Mouse (Mus musculus): ENCODE data around the gene Rab40c. TPM values are rescaled to one million over a fixed set of nuclear protein-coding genes. Genes with fewer than 3 reads are reported as not detected.

Rab40c gene
- polyA plus RNA-seq, 1 experiment from 2014 or later = 52.2 TPM

- peaks cover 19% of the 10 kb centered on the region for H3K36me3 ChIP-seq (ENCODE audit: control insufficient read depth, insufficient read depth, low read length)
- H3K4me3 ChIP-seq (ENCODE audit: low read depth, low read length) = no peak overlapping the region
- H3K4me1 ChIP-seq (ENCODE audit: control insufficient read depth, insufficient read depth, low read length) = peaks cover 17% of the 10 kb centered on the region
- no peak for ATAC-seq
- peak overlapping the region; percentile 58 for H3K27ac ChIP-seq (ENCODE audit: low read length)
- peak overlapping the region; percentile 42; the same call in 1 of the 2 replicates for H3K9ac ChIP-seq (ENCODE audit: low read depth, low read length)
- WGBS = 11% methylated on average over 5 of the region's 5 CpGs
- no peaks in the 10 kb centered on the region for H3K9me3 ChIP-seq (replicated peaks; ENCODE audit: control insufficient read depth, low read length, poor library complexity, severe bottlenecking)
- no peaks in the 10 kb centered on the region for H3K27me3 ChIP-seq (ENCODE audit: control insufficient read depth, insufficient read depth, low read depth, low read length)
- H3K4me2 ChIP-seq (ENCODE audit: low read length) = no peak overlapping the region
These were observed 38.5 kb downstream of the Rab40c start for GRCm38 (mm10) chr17:25880913-25881641.

DNA sequence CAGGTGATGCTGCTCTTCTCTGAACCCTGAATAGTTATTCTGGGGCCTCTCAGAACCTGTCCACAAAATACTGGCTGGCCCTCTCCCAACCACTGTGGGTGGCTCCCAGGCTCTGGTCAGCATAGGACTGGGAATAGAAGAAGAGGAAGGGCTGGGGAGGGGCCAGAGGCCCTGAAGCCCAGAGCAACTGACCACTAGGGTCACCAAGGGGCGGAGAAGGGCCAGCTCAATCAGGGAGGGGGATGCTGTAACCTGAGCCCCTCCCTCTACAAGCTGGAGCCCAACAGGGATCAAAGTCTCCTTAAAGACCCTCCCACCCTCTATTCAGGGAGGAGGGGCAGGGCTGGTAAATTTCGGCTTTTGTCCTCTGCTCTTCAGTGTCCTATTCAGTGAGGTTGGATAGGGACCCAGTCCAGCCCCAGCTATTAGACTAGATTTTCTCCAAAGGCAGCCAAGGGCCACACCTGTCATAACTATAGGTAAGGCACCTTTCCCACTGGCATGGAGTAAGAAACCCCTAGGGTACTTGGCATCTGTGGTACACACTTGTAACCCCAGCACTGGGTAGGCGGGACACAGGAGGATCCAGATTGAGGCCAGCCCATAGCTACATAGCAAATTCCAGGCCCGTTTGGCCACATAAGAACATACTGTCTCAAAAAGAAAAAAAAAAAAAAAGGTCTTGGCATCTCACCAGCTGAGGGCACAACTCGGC, 39.2 kb downstream of the Rab40c start, which contains the start of gene Wfikkn1:
Gene Wfikkn1 (minus strand): TSS at position 663 of the 715 bp plus-strand sequence.
- H3K27me3 ChIP-seq (ENCODE audit: control insufficient read depth, insufficient read depth, low read depth, low read length) = no peaks in the 10 kb centered on the region
- peak within 1 kb of the TSS; percentile 42; the same call in 1 of the 2 replicates for H3K9ac ChIP-seq (ENCODE audit: low read depth, low read length)
- WGBS = 24% methylated on average over 5 of the region's 5 CpGs
- H3K36me3 ChIP-seq (ENCODE audit: control insufficient read depth, insufficient read depth, low read length) = peaks cover 19% of the 10 kb centered on the region
- H3K4me3 ChIP-seq (ENCODE audit: low read depth, low read length) = no peak within 1 kb of the TSS
- H3K9me3 ChIP-seq (replicated peaks; ENCODE audit: control insufficient read depth, low read length, poor library complexity, severe bottlenecking) = no peaks in the 10 kb centered on the region
- H3K27ac ChIP-seq (ENCODE audit: low read length) = peak within 1 kb of the TSS; percentile 58
- ATAC-seq = no peak
- H3K4me1 ChIP-seq (ENCODE audit: control insufficient read depth, insufficient read depth, low read length) = peaks cover 19% of the 10 kb centered on the region
- H3K4me2 ChIP-seq (ENCODE audit: low read length) = no peak within 1 kb of the TSS

GRCm38 (mm10) chr17:25879750-25880149, 39.8 kb downstream of the Rab40c start:
- H3K27ac ChIP-seq (ENCODE audit: low read length) = no peak overlapping the region
- H3K27me3 ChIP-seq (ENCODE audit: control insufficient read depth, insufficient read depth, low read depth, low read length) = no peaks in the 10 kb centered on the region
- no peak overlapping the region for H3K4me2 ChIP-seq (ENCODE audit: low read length)
- H3K36me3 ChIP-seq (ENCODE audit: control insufficient read depth, insufficient read depth, low read length) = peaks cover 19% of the 10 kb centered on the region
- 61% methylated on average over 8 of the region's 8 CpGs for WGBS
- peaks cover 19% of the 10 kb centered on the region for H3K4me1 ChIP-seq (ENCODE audit: control insufficient read depth, insufficient read depth, low read length)
- no peak for ATAC-seq
- no peak overlapping the region for H3K9ac ChIP-seq (ENCODE audit: low read depth, low read length)
- H3K9me3 ChIP-seq (replicated peaks; ENCODE audit: control insufficient read depth, low read length, poor library complexity, severe bottlenecking) = no peaks in the 10 kb centered on the region
- H3K4me3 ChIP-seq (ENCODE audit: low read depth, low read length) = no peak overlapping the region

DNA sequence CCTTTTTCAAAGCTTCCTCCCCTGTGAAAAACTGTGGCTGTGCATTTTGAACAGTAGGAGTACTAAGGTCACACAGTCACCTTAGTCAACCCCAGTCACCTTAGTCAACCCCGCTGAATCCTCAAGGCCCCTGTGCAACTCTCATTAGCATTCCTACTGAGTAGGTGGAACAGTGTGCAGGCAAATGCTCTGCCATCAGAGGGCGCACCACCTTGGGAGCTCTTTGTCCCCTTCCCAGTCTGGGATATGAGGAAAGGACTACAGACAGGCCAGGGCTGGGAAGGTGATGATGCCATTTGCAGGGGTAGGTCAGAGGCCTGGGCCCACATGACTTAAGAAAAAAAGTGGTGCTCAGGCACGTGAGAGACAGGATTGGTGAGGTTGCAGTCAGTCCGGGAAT, 40.3 kb downstream of the Rab40c start:
- Histone ChIP-seq H3K27me3 (ENCODE audit: control insufficient read depth, insufficient read depth, low read depth, low read length) (no peaks in the 10 kb centered on the region), H3K9ac (ENCODE audit: low read depth, low read length) (no peak overlapping the region)
- no peak for ATAC-seq

DNA sequence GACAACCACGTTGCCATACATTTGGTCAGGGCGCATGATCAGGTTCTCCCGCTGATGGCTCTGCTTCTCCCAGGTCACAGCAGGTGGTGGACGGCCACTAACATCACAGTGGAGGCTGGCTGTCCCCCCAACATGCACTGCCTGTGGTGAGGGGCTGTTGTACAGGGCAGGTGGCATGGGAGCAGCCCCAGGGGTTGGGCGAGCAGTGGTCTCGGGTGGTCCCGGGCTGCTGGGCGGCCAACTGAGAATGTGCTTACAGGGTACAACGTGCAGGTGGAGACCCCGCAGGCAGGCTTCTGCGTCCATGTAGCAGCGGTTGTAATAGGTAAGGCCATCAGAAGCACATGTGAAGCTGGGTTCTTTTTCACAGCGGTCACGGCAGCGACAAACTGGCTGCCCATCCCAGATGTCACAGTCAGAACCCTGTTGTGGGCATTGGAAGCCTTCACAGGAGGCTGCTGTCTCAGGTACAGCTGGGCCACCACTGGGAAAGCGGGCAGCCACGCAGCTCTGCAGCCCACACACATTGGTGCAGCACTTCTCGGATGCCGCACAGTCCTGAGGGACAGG, 40.8 kb downstream of the Rab40c start:
- 84% methylated on average over 19 of the region's 19 CpGs for WGBS
- Histone ChIP-seq H3K27ac (ENCODE audit: low read length) (no peak overlapping the region), H3K4me2 (ENCODE audit: low read length) (no peak overlapping the region), H3K36me3 (ENCODE audit: control insufficient read depth, insufficient read depth, low read length) (peaks cover 18% of the 10 kb centered on the region), H3K9ac (ENCODE audit: low read depth, low read length) (no peak overlapping the region), H3K9me3 (replicated peaks; ENCODE audit: control insufficient read depth, low read length, poor library complexity, severe bottlenecking) (no peaks in the 10 kb centered on the region), H3K4me1 (ENCODE audit: control insufficient read depth, insufficient read depth, low read length) (peaks cover 22% of the 10 kb centered on the region), H3K4me3 (ENCODE audit: low read depth, low read length) (no peak overlapping the region), H3K27me3 (ENCODE audit: control insufficient read depth, insufficient read depth, low read depth, low read length) (no peaks in the 10 kb centered on the region)
- no peak for ATAC-seq

More for the DNA sequence above, 40.3 kb downstream of the Rab40c start:
- Histone ChIP-seq H3K27ac (ENCODE audit: low read length) (no peak overlapping the region), H3K4me2 (ENCODE audit: low read length) (no peak overlapping the region), H3K4me1 (ENCODE audit: control insufficient read depth, insufficient read depth, low read length) (peaks cover 19% of the 10 kb centered on the region), H3K9me3 (replicated peaks; ENCODE audit: control insufficient read depth, low read length, poor library complexity, severe bottlenecking) (no peaks in the 10 kb centered on the region), H3K4me3 (ENCODE audit: low read depth, low read length) (no peak overlapping the region), H3K36me3 (ENCODE audit: control insufficient read depth, insufficient read depth, low read length) (peaks cover 19% of the 10 kb centered on the region)
- 42% methylated on average over 4 of the region's 4 CpGs for WGBS

GRCm38 (mm10) chr17:25877741-25878610, 41.6 kb downstream of the Rab40c start:
- Histone ChIP-seq H3K4me2 (ENCODE audit: low read length) (no peak overlapping the region), H3K9ac (ENCODE audit: low read depth, low read length) (no peak overlapping the region), H3K36me3 (ENCODE audit: control insufficient read depth, insufficient read depth, low read length) (peaks cover 11% of the 10 kb centered on the region), H3K9me3 (replicated peaks; ENCODE audit: control insufficient read depth, low read length, poor library complexity, severe bottlenecking) (no peaks in the 10 kb centered on the region), H3K4me1 (ENCODE audit: control insufficient read depth, insufficient read depth, low read length) (peaks cover 23% of the 10 kb centered on the region), H3K4me3 (ENCODE audit: low read depth, low read length) (no peak overlapping the region), H3K27me3 (ENCODE audit: control insufficient read depth, insufficient read depth, low read depth, low read length) (no peaks in the 10 kb centered on the region), H3K27ac (ENCODE audit: low read length) (no peak overlapping the region)
- WGBS = 91% methylated on average over 32 of the region's 32 CpGs
- ATAC-seq = no peak

DNA sequence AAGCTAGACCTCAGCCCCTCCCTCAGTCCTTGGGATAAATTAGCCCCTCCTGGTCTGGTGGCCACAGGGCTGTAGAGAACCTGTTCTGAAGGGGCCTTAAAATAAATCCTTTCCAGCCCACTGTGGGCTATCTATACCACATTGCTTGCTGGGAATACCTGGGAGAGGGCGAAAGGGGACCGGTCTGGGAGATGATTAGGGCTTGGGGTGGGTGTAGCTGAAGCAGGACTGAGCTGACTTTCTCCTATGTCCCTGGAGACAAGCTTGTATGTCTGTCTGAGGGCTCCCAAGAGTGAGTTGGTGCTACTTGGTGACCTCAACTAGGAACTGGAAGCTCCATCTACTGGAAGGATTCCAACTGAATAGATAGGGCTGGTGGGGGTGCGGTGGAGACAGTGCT, 42.5 kb downstream of the Rab40c start:
- H3K4me1 ChIP-seq (ENCODE audit: control insufficient read depth, insufficient read depth, low read length) = peaks cover 23% of the 10 kb centered on the region
- 94% methylated on average over 3 of the region's 3 CpGs for WGBS

DNA sequence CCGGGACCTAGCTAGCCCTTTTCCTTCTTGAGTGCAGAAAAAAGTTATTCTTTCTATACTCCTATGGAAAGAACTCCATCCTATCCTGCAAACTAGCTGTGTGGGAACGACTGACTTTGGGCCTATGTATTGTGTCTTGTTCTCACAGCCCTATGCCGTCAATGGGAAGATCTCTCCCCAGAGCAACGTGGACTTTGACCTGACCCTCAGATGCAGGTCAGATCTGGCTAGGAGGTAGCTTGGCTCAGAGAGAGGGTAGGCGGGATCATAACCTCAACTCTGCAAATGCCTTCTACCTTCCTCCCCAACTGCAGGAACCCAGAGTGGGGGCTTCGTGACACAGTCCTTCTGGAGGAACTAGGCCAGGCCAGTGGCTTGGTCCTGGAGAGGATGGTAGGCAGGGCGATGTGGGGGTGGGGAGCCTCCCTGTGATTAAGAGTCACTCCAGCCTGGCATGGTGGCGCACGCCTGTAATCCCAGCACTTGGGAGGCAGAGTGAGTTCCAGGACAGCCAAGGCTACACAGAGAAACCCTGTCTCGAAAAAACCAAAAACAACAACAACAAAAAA, 43.1 kb downstream of the Rab40c start:
- no peaks in the 10 kb centered on the region for H3K9me3 ChIP-seq (replicated peaks; ENCODE audit: control insufficient read depth, low read length, poor library complexity, severe bottlenecking)
- peaks cover 23% of the 10 kb centered on the region for H3K4me1 ChIP-seq (ENCODE audit: control insufficient read depth, insufficient read depth, low read length)
- peak overlapping the region; percentile 85 for H3K9ac ChIP-seq (ENCODE audit: low read depth, low read length)
- H3K27me3 ChIP-seq (ENCODE audit: control insufficient read depth, insufficient read depth, low read depth, low read length) = no peaks in the 10 kb centered on the region
- no peak for ATAC-seq
- peak overlapping the region; percentile 93 for H3K27ac ChIP-seq (ENCODE audit: low read length)
- H3K4me3 ChIP-seq (ENCODE audit: low read depth, low read length) = peak overlapping the region; percentile 62
- 57% methylated on average over 10 of the region's 10 CpGs for WGBS
- H3K4me2 ChIP-seq (ENCODE audit: low read length) = peak overlapping the region; percentile 77
- H3K36me3 ChIP-seq (ENCODE audit: control insufficient read depth, insufficient read depth, low read length) = peaks cover 11% of the 10 kb centered on the region

More for the DNA sequence above, 42.5 kb downstream of the Rab40c start:
- Histone ChIP-seq H3K9me3 (replicated peaks; ENCODE audit: control insufficient read depth, low read length, poor library complexity, severe bottlenecking) (no peaks in the 10 kb centered on the region), H3K36me3 (ENCODE audit: control insufficient read depth, insufficient read depth, low read length) (peaks cover 11% of the 10 kb centered on the region), H3K27me3 (ENCODE audit: control insufficient read depth, insufficient read depth, low read depth, low read length) (no peaks in the 10 kb centered on the region), H3K9ac (ENCODE audit: low read depth, low read length) (no peak overlapping the region), H3K27ac (ENCODE audit: low read length) (no peak overlapping the region), H3K4me2 (ENCODE audit: low read length) (peak overlapping the region; percentile 77), H3K4me3 (ENCODE audit: low read depth, low read length) (no peak overlapping the region)
- no peak for ATAC-seq
